Mouse (Mus musculus) thymus, postnatal 36 days (tissue): Measurements from ENCODE around the gene Mocs3.
A peak's percentile ranks its signal among the peaks of the same experiment; 100 is the strongest.

Experiments used
- DNase-seq, 2 experiments: peaks; one replicate each; pipeline ENCODE4 v3.0.0; 2022; ENCODE audit warnings: mixed read lengths in 2 of 2

Gene Mocs3

DNA sequence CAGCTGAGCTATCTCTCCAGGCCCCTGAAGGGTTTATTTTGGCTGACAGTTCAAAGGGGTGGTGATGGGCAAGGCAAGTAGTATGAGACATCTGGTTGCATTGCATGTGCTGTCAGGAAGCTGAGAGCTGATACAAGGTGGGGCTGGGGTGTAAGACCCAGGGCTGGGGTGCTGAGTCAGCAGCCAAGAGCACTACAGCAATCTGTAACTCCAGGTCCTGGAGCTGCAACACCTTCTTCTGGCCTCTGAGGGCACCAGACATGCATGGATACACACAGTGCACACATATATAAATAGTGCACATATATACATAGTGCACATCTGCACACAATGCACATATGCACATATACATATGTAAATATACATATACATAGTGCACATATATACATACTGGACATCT, 12.4 kb downstream of the Mocs3 start:
- DNase-seq = no peak

DNA sequence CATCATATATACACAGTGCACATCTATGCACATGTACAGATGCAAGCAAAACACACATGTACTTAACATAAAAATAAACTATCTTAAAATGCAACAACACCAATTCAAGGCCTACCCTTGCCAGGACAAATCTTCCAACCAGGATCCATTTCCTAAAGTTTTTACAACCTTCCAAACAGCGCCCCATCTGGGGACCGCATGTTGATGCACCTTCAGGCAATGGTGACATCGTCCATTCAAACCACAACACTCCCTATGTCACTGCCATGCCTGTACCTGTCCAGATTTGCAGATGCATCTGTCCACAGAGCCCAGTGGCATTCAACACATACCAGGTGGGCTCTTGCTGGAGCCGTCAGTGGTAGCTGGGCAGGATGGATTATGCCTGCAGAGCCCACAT, 12.9 kb downstream of the Mocs3 start:
- no peak for DNase-seq

DNA sequence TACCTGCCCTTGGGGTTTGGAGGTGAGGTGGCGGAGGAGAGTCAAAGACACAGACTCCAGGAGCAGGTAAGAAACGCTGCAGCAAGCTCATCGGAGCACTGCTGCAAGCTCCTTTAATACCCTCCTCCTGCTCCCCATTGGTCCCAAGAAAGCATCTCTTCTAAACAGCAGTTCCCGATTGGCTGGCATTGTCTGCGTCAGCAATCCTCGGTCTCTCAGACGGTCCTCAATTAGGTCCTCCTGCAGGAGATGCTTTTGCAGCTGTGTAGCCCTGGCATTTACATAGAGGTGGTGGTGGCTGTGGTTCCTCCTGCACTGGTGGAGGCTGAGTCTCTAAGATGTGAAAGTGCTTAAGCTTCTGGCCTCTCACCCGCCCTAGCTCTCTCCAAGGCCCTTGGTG, 15.1 kb downstream of the Mocs3 start:
- DNase-seq = no peak

DNA sequence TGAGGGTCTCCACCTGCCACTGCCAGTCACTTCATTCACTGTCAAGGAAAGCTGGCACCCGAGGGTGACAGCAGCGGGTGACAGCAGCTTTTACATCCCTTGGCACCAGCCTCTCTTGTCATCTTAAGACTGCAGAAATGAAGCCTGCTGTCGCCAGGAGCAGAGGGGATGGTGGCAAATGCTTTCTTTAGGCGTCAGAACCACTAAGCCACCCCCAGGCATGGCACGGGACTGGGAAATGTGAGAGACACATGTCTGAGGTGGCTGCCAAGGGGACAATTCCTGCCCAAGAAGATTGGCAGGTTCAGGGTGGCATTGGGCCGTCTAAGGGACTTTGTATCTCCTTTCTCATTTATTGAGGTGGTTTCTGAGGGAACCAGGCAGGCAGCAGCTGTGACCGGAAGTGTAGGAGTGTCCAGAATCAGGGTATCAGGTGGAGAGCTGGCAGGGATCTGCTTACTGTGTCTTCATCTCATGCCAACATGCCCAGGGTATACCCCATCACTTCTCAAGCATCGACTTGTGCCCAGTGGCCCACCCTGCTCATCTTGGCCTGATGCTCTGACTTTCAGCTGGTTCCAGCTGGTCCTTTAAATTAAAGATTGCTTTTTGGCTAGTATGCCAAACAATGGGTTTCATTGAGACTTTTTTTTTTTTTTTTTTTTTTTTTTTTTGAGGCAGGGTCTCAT, 17.9 kb downstream of the Mocs3 start:
- no peak for DNase-seq

DNA sequence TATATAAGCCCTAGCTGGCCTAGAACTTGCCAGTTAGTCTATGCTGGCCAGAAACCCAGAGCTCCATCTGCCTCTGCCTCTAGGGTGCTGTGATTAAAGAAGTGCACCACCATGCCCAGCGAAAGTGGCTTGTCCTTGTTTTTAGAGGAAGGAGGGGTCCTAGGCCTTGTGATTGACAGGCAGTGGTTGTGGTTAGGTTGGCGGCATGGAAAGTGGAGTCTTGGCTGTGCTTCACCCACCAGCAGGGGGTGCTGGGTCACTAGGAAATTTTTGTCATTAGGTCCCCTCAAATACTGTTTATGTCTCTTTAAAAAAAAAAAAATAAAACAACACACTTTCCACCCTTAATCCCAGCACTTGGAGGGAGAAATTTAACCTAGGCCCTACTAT, 18.4 kb downstream of the Mocs3 start:
- peak; percentile 22 to 27 for DNase-seq

DNA sequence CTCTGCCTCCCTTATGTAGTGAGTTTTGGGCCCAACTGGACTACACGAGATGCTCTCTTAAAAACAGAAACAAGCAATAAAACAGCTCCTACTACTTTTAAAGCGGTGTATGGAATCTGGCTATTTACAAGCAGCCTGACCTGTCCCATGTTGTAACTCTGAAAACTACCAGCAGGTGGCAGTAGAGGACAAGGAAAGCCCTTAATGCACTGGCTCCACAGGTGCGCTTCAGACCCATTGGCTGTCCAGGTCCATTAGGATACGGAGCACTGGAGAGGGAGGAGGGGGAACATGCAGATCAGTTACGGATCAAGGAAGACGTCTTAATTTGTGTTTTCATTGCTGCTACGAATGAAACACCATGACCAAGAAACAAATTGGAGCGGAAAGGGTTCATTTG, 19.8 kb downstream of the Mocs3 start:
- peak; percentile 58 to 72 for DNase-seq

DNA sequence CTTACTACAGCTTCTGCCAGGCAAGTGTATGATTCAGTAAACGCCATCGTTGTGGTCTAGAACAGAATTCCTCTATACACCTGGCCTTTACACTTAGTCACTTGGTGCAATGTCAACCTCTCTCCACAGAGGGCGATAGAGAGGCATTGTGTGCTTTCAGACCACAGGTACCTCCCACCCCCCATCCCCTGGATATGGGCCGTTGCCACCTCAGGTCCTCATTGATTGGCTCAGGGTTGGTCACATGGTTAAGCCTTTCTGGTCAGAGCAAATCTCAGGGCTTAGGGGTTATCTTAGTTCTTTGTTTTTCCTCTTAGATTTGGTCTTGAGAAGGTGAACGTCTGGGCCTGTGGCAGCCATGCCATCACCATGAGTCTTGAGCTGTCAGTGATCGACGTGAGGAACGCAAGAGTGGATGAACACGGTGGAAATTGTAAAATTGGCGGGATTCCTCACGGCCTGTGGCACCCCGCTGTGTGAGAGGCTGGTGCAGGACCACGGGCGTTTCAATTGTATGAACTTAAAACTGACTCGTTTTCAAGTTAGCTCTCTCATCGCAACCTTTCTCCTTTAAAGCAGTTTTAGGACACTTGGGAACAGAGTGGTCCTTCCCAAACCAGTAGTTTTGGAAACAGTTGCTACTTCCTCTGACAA, 22.3 kb downstream of the Mocs3 start:
- DNase-seq = peak; percentile 28

DNA sequence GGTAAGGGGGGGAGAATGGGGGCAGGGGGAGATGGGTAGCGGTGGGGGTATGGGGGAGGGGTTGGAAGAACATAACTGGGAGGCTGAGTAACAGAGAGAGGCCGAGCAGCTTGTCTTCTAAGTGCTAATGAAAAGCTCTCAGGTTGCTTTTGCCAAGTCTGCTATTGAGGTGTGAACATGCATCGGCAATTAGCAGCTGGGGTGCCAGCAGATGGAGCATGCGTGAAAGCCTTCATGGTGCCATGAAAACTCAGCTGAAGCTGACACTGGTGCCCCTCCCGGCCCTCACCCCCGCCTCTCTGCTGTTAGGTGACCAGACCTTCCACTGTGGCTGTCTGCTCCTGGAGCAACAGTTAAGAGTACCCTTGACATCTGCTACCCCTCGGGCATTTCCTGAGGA, 23.4 kb downstream of the Mocs3 start:
- DNase-seq = no peak

DNA sequence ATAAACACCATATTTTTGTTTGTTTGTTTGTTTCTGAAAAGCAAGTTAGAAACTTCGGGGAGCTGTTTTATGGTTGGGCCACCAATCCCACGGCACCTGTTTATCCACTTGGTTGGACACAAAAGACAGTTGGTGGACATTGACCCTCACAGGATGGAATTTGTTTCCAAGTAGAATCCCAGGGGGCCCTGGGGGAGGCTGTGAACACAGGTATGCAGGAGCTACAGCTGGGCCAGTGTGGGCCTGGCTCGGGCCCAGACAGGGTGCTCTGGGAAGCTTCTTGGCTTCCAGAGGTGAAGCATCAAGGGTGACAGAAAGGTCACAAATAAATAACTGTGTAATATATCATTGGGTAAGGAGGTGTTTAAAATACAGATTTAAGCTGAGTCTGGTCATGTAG, 26.1 kb downstream of the Mocs3 start:
- no peak for DNase-seq

DNA sequence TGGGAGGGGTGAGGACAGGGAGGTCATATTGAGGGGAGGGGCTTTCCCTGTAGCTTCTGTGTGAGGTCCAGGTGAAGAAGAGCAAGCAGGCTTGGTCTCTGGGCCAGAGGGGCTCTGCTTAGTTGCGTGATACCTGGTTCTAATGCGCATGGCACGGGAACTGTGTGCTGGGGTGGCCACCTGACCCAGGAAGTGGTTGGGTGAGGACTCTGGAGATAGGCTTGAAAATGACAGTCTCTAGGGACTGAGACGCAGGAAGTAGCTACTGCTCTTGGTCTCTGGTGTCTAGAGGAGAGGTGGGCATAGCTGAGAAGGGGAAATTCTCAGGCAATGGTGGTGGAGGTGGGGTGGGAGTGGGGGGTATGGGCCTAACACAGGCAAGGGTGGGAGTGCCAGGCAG, 26.8 kb downstream of the Mocs3 start:
- DNase-seq = no peak

DNA sequence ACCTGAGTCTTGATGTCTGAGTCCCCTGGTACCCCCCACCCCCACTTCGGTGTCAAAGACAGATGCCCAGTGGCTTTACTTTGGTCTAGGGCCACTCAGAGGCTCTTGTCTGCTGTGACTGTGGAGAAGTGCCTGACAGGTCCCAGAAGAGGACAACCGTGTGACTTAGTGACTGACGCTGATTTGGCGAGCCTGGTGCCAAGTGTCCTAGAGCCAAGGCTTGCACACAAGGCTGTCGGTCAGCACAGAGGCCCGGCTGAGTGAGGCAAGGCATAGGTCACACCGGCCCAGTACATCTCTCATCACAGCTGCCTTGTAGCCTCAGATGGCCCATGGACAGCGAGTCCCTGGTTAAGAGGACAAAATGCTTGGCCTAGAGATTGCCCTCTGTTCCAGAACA, 28.6 kb downstream of the Mocs3 start:
- DNase-seq = no peak

DNA sequence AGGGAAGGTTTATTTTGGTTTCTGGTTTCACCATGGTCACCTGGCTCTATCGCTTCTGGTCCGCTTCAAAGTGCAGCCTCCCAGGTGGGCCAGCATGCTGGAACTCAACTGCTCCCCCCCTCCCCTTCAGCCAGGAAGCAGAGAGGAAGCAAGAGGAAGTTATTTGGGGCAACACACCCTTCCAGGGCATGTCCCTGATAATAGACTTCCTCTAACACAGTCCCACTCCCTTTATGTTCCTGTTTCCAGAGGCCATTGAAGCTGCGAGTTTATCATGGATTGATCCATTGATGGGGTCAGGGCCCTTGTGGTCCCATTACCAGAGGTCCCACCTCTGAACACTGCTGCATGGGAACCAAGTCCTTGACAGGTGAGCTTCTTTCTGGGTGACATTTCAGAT, 29.7 kb downstream of the Mocs3 start:
- DNase-seq = no peak

DNA sequence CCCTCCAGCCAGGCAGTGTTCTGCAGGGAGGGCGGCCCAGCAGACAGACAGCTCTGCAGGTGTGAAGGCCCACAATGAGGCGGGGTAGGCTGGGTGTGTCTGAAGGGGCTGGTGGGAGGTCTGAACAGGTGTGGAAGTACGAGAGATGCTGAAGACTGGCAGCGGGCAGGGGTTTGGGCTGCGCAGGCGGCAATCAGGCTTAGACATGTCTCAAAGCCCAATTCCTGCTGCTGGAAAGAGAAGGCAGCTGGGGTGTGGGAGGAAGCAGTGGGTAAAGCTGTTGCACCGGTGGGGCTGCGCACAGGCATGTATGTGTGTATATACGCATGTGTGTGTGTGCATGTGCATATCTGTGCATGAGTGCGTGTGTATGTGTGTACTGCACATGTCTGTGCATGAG, 30.5 kb downstream of the Mocs3 start:
- no peak for DNase-seq

DNA sequence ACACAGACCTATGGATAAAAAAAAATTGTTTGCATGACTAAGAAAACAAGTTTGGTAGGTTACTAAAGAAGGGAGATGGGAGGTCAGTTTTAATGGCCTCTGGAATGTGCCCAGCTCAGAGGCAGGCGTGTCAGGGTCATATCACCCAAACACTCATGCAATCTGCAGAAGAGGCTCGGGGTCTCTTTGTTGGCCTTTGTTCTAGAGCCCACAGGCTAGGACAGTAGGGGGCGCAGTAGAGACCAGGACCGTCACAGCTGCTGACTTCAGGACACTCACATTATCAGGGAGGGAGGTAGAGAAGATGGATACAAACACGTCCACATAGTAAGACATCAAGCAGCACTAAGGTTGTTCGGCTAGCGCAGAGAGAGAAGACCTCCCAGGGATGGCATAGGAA, 37.6 kb downstream of the Mocs3 start:
- peak in 1 of 2 experiments; percentile 11 for DNase-seq

DNA sequence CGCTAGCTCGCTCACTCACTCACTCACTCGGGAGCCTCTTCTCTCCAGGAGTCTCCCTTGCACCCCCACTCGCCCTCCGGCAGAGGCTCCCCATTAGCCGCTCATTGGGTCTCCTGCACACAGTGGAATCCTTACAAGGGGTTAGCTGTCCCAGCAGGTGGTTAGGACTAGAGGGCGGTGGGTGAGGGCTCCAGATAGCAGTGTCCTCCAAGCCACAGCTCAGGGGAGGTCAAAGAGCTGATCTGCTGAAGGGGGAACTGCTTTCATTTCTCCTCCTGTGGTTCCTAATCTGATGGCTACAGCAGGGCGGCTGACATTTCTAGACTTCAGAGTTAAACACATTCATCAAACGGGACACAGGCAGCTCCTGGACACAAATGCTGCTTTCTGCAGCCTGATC, 43.0 kb downstream of the Mocs3 start:
- DNase-seq = no peak

DNA sequence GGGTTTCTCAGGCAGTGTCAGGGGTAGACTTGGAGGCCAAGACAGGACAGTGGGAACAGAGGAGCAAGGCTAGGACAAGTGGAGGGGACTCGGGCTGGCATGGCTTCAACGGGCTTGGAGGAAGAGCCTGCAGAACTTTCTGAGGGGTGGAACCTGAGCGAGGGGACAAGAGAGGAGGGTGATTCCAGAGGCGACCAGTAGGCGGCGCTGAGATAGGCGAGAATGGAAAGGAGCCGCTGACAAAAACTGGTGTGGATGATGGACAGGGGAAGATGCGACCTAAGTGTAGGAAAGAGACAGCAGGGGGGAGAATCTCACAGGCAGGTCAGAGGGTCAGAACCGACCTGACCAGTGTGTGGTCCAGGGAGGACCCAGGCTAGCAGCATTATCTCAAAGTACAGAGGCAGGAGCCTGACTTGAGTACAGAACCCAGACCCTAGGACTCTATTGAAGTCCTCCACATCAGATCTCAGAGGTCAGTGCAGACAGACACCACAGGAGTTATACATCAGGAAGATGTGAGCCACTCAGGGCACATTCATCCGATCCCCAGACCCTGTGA, 44.0 kb downstream of the Mocs3 start:
- DNase-seq = peak; percentile 54 to 67

DNA sequence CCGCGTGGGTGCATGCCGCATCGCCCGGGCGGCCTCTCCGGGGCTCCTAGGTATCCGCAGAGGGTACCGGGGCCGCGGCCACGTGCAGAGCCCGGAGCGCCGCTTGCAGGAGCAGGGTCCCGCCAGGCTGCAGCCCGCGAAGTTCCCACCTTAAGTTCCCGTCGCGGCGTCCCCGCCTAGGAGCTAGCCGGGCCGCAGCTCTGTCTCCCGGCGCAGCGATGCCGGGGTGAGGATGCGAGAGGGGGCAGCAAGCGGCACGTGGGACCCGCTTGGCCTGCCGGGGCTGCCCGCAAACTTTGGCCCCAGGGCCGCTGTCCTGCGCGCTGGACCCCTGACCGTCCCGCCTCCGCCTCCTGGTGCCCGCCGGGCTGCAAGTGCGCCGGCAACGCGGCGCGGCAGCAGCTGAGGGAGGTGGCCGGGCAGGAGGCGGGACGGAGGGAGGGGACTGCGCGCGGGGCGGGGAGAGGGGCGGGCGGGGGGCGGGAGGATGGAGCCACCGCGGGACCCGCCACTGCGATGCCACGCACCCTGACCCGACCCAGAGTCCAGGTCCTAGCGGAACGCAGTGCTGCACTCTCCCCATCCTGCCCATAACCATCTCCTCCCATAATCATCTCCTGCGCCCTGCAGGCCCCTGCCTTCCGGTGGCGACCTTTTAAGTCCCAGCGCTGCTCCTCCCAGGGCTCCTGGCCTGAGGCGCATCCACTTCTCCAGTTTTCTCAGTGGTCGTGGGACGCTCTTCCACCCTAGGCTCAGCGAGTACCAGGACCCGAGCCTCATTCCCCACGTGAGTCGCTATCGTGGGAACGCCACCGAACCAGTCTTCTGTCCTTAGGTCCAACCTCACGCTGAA, 50.5 kb downstream of the Mocs3 start:
- DNase-seq = peak in 1 of 2 experiments; percentile 16

DNA sequence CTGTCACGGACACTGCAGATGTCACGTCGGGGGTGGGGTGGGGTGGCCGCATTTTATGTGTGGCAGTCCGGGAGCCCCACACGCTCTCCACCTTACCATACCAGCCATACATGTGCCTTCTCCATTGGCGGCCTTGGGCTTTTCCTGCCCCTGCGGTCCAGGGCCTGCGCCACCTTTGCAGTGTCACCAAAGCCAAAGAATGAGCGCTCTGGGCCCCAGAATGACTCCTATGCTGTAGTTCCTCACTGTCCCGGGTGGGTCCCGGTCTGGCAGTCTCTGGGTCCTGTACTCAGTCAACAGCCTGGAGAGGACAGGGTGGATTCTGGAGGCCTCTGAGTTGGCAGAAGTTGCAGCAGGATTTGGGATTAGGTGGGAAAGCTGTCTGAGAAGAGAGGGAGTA, 51.2 kb downstream of the Mocs3 start, which contains the start of gene Kcng1:
Gene Kcng1 (minus strand): TSS at position 155 of the 400 bp plus-strand sequence.
- no peak for DNase-seq
